Mouse (Mus musculus) liver, adult (tissue): ENCODE results near the gene Slc2a6.

Experiments used
- GATA4 ChIP-seq: IDR thresholded peaks from 2 replicates; pipeline ENCODE4 v1.6.1; 2014; ENCODE audit warnings: mild to moderate bottlenecking, low read length; ENCODE audit not compliant: insufficient replicate concordance

The Slc2a6 gene

DNA sequence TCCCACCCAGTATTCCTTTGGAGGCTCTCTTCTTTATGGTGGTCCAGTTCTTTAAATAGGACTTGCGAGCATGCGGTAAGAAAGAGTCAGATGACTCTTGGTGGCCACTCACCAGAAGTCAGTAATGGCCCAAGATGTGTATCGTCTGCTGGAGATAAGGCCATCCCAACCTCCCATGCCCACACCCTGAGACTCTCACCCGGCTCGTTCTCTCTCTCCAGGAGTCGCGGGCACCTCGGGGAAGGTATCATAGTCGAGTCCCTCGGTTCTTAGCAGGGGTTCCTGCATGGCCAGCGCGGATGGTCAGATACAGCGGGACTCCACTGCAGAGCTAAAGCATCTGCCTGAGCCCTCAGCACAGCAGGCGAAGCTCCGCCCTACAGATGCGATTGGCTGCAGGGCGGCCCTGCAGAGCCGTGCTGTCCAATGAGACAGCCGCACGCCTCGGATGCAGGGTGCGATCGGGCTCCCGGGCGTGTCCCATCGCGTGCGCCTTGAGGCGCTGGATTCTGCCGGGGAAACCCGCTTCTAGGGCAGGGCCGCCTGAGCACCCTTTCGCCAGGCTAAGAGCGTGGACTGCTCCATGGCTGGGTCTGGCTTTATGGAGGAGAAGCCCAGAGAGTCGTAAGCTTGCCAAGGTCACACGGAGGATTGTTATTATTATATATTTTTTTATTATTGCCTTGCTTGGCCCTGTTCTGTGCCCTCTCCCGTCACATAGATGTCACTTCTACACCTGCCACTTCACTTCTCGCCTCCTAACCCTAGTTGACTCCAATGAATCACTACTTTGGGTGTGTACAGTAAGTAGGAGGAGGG, at the start of gene Slc2a6:
Gene Slc2a6, minus strand, starts transcription at position 381 of the 819 bp plus-strand sequence.
- no peak for TF ChIP-seq GATA4

GRCm38 (mm10) chr2:27075485-27075884, 47.7 kb upstream of the Slc2a6 start:
- no peak for TF ChIP-seq GATA4

- TF ChIP-seq GATA4: no peak
These were observed 47.0 kb upstream of the Slc2a6 start for GRCm38 (mm10) chr2:27074804-27075203.

GRCm38 (mm10) chr2:27073407-27073806, 45.6 kb upstream of the Slc2a6 start:
- no peak for TF ChIP-seq GATA4

DNA sequence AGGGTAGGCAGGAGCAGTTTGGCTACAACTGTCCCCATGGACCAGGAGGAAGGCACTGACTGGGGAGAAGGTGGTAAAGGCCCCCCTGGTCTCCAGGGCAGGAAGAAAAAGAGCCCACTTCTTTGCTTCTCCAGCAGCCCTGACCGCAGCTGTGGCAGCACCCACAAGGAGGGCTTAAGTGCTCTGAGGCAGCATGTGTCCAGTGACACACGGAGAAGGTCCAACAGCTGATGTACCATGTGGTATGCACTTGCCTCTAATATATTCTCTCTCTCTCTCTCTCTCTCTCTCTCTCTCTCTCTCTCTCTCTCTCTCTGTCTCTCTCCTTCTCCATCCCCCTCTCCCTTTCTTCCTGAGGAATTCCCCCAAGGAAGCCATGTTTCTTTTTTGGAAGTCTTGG, 44.2 kb upstream of the Slc2a6 start, which contains the start of gene Mymk:
Gene Mymk, minus strand, starts transcription at position 202 of the 400 bp plus-strand sequence.
- TF ChIP-seq GATA4: no peak

DNA sequence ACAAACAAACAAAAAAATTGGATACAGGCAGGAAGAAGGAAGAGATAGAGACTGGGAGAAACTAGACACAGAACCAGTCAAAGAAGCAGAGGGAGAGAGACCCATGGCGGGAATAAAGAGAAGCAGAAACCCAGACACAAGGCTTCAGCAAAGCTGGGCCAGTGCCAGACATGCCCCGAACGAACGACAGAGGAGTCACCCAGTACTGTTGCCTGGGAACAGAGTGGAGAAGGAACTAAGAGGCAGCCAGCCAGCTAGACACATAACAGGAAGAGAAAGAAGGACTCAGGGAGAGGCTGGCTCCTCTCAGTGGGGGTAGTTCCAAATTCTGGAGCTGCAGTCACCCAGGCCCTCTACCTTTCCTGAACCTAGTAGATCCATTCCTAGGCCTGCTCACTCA, 43.3 kb upstream of the Slc2a6 start:
- TF ChIP-seq GATA4: no peak

DNA sequence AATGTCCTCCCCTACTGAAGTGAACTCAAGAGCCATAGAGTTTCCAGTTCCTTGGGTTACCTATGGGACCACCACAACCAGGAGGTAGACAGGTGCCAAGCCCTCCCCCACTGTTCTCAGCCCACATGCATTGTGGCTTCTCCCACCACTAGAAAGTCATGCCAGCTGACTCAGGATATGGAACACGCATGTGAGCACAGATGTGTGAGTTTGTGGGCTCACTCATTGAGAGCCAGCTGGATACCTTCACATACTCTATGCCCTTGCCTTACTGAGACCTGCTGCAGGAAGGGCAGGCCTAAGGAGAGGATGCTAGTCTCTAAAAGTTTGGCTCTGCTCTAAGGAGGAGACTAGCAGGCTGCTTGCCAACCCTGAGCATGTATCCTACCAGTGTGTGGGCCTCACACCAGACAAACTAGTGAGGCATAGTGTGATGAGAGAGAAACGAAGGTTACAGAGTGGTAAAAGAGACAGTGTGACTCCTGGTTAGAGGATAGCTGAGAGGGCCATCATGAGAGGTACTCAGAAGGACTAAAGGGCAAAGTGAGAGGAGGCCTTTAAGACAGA, 42.5 kb upstream of the Slc2a6 start:
- TF ChIP-seq GATA4: no peak

DNA sequence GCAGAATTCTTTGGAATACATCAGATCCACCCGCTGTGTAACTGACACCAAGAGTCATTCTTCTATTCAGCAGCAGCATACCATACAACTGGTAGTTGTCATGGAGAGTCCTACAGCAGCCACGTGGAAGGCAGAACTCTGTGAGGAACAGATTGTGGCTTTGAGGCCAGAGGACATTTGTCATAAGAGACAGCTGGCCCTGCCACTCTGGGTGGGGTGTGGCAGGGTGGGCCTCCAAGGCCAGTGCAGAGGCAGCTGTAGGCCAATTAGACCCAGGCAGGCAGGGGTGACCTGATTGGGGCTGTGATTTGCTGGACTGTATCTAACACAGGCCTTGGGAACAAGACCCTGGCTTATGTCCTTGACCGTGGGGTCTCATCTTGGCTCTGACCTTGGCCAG, 41.8 kb upstream of the Slc2a6 start:
- no peak for TF ChIP-seq GATA4

GRCm38 (mm10) chr2:27067996-27068395, 40.2 kb upstream of the Slc2a6 start:
- TF ChIP-seq GATA4: no peak

- no peak for TF ChIP-seq GATA4
These were observed 39.3 kb upstream of the Slc2a6 start for GRCm38 (mm10) chr2:27067124-27067523.

GRCm38 (mm10) chr2:27059187-27059586, 31.4 kb upstream of the Slc2a6 start:
- no peak for TF ChIP-seq GATA4

- no peak for TF ChIP-seq GATA4
These were observed 31.0 kb upstream of the Slc2a6 start for GRCm38 (mm10) chr2:27058751-27059150.

- no peak for TF ChIP-seq GATA4
These were observed 30.5 kb upstream of the Slc2a6 start for GRCm38 (mm10) chr2:27058251-27058650.

DNA sequence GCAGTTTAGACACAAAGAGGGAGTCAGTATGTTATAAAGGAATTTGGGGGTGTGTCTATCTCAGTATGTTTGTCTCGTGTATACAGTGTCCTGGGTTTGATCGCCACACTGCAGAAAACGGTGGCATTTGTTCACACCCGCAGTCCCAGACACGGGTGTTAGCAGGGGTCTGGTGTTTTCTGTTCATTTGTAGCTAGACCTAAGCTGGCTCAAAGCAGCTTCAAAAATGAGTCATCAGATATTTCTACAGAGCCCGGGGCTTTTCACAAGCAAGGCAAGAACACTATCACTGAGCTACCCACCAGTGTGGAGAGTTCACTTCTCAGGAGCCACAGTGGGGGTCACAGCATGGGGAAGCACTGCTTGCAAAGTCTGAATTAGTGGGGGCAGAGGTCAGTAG, 21.6 kb upstream of the Slc2a6 start:
- TF ChIP-seq GATA4: no peak

- no peak for TF ChIP-seq GATA4
These were observed 18.4 kb upstream of the Slc2a6 start for GRCm38 (mm10) chr2:27045979-27046770.

DNA sequence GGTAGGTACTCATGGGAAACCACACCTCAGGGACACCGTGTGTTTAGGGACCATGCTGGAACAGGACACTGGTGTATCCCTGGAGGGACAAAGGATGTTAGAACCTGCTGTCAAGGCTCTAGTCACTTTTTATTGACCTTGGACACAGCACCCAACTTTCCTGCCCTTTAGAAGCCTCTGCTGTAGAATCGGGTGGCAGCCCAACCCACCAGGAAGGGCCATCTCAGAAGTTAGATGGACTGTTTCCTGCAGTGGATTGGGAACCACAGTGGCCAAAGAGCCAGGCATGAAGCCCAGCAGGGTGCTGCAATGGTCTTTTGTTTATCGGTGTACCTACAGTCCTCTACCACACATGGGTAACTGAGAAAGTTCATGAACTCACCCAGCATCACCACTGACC, 16.8 kb upstream of the Slc2a6 start:
- TF ChIP-seq GATA4: no peak
